Mouse (Mus musculus): ENCODE results near the gene Fbxl12. TPM values are rescaled to one million over a fixed set of nuclear protein-coding genes. Genes with fewer than 3 reads are reported as not detected.

Gene Fbxl12
- polyA plus RNA-seq, 1 experiment from 2014 or later, result 14.1 TPM

GRCm38 (mm10) chr9:20631332-20631731, 13.2 kb downstream of the Fbxl12 start:
- Histone ChIP-seq H3K4me2 (ENCODE audit: low read depth, severe bottlenecking) (no peak overlapping the region), H3K9ac (ENCODE audit: low read length) (no peak overlapping the region), H3K4me3 (ENCODE audit: low read depth, low read length) (no peak overlapping the region), H3K4me1 (ENCODE audit: control insufficient read depth, insufficient read depth, low read length) (no peaks in the 10 kb centered on the region), H3K36me3 (ENCODE audit: control insufficient read depth, insufficient read depth, low read length) (no peaks in the 10 kb centered on the region; the same call in 1 of the 2 replicates), H3K9me3 (ENCODE audit: control insufficient read depth, low read length) (no peaks in the 10 kb centered on the region), H3K27me3 (ENCODE audit: control insufficient read depth, insufficient read depth, low read length) (no peaks in the 10 kb centered on the region), H3K27ac (replicated peaks; ENCODE audit: low read depth, low read length) (no peak overlapping the region)
- ATAC-seq (ENCODE audit: insufficient number of reproducible peaks, low FRiP score, low TSS enrichment, low read depth) (no peak), DNase-seq (ENCODE audit: low spot score) (no peak)
- WGBS, result 95% methylated on average over 2 of the region's 2 CpGs

GRCm38 (mm10) chr9:20616685-20617084, 27.9 kb downstream of the Fbxl12 start:
- no peak overlapping the region for H3K4me3 ChIP-seq (ENCODE audit: low read depth, low read length)
- ATAC-seq (ENCODE audit: insufficient number of reproducible peaks, low FRiP score, low TSS enrichment, low read depth) (no peak), DNase-seq (ENCODE audit: low spot score) (no peak)
- H3K9me3 ChIP-seq (ENCODE audit: control insufficient read depth, low read length), result no peaks in the 10 kb centered on the region
- H3K9ac ChIP-seq (ENCODE audit: low read length), result no peak overlapping the region
- H3K27me3 ChIP-seq (ENCODE audit: control insufficient read depth, insufficient read depth, low read length), result no peaks in the 10 kb centered on the region
- no peaks in the 10 kb centered on the region for H3K4me1 ChIP-seq (ENCODE audit: control insufficient read depth, insufficient read depth, low read length)
- no peaks in the 10 kb centered on the region for H3K36me3 ChIP-seq (ENCODE audit: control insufficient read depth, insufficient read depth, low read length)
- H3K27ac ChIP-seq (replicated peaks; ENCODE audit: low read depth, low read length), result no peak overlapping the region
- no peak overlapping the region for H3K4me2 ChIP-seq (ENCODE audit: low read depth, severe bottlenecking)
- 94% methylated on average over 2 of the region's 2 CpGs for WGBS

GRCm38 (mm10) chr9:20611976-20612375, 32.6 kb downstream of the Fbxl12 start:
- no peak for ATAC-seq (ENCODE audit: insufficient number of reproducible peaks, low FRiP score, low TSS enrichment, low read depth)
- 87% methylated on average over 5 of the region's 5 CpGs for WGBS
- no peak overlapping the region for H3K4me2 ChIP-seq (ENCODE audit: low read depth, severe bottlenecking)

DNA sequence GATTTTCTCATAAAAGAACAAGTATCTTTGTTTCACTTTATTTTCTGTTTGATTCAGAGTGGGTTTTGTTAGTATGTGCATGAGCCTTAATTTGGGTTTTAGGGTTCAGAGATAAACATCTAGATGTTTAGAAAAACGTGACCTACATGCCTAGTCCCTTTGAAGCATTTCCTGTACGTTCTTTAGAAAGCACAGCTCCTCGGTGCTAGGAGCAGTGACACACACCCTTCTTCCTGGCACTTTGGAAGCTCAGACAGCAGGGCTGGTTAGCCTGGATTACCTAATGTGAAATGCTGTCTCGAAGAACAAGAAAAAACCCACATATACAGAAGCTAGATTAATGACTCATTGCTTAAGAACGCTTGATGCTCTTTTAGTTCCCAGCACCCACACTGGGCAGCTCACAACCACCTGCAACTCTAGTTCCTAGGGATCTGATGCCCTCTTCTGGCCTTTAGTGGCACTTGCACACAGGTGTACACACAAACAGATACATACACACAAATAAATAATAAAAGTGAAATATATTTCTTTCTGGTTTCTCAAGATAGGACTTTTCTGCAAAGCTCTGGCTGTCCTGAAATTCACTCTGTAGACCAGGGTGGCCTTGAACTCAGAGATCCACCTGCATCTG, 34.6 kb downstream of the Fbxl12 start:
- Histone ChIP-seq H3K4me2 (ENCODE audit: low read depth, severe bottlenecking) (no peak overlapping the region), H3K36me3 (ENCODE audit: control insufficient read depth, insufficient read depth, low read length) (no peaks in the 10 kb centered on the region), H3K9me3 (ENCODE audit: control insufficient read depth, low read length) (peaks cover 4% of the 10 kb centered on the region; the same call in 1 of the 2 replicates), H3K4me1 (ENCODE audit: control insufficient read depth, insufficient read depth, low read length) (no peaks in the 10 kb centered on the region), H3K27ac (replicated peaks; ENCODE audit: low read depth, low read length) (no peak overlapping the region), H3K4me3 (ENCODE audit: low read depth, low read length) (no peak overlapping the region), H3K27me3 (ENCODE audit: control insufficient read depth, insufficient read depth, low read length) (no peaks in the 10 kb centered on the region), H3K9ac (ENCODE audit: low read length) (no peak overlapping the region)
- DNase-seq (ENCODE audit: low spot score) (no peak), ATAC-seq (ENCODE audit: insufficient number of reproducible peaks, low FRiP score, low TSS enrichment, low read depth) (no peak)
- 86% methylated on average over 5 of the region's 5 CpGs for WGBS

More at GRCm38 (mm10) chr9:20611976-20612375, 32.6 kb downstream of the Fbxl12 start:
- Histone ChIP-seq H3K9ac (ENCODE audit: low read length) (no peak overlapping the region), H3K4me3 (ENCODE audit: low read depth, low read length) (no peak overlapping the region), H3K27me3 (ENCODE audit: control insufficient read depth, insufficient read depth, low read length) (no peaks in the 10 kb centered on the region), H3K27ac (replicated peaks; ENCODE audit: low read depth, low read length) (no peak overlapping the region), H3K4me1 (ENCODE audit: control insufficient read depth, insufficient read depth, low read length) (no peaks in the 10 kb centered on the region), H3K9me3 (ENCODE audit: control insufficient read depth, low read length) (peaks cover 4% of the 10 kb centered on the region; the same call in 1 of the 2 replicates), H3K36me3 (ENCODE audit: control insufficient read depth, insufficient read depth, low read length) (no peaks in the 10 kb centered on the region)
- no peak for DNase-seq (ENCODE audit: low spot score)

DNA sequence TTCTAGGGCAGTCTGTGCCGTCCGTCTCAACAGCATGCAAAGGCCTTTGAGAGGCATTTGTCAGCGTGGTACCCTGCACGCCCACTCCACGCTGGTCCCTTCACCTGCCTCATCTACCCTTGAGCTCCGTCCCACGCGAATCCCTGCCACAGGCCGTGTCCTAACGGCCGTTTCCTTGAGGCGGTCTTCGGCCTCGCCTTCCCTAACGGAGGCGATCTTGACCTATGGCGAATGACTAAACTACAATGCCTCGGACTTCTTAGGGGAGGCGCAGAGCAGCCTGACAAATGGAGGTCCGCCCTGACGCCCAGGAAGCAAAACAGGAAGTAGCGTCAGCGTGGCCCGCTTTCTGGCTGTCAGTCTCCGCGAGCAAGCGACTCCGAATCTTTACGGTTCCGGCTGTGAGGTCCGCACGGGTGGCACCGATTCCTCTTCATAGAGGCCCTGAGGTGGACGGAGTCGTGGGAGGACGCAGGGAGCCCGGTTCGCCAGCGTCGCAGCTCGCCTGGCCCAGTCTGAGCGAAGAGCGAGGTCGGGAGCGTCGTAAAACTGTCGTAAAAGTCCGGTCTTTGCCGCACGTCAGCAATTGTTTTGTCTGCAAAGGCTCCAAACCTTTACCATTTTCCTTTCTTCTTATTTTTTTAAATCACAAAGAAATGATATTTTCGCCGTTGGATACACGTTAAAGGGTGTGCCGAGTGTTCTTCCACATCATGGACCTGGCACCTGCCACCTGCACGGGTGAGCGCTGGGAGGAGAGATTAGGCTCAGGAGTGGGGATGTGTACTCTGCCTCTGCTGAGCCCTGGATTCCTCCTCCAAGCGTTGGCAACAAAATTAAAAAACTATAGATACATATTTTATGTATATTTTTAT, 37.2 kb downstream of the Fbxl12 start:
- WGBS, result under 1% methylated on average over 57 of the region's 57 CpGs
- peak; percentile 89 for DNase-seq (ENCODE audit: low spot score)
- H3K4me3 ChIP-seq (ENCODE audit: low read depth, low read length), result peak overlapping the region; percentile 65
- H3K27me3 ChIP-seq (ENCODE audit: control insufficient read depth, insufficient read depth, low read length), result no peaks in the 10 kb centered on the region
- peak overlapping the region; percentile 83 for H3K9ac ChIP-seq (ENCODE audit: low read length)
- peaks cover 4% of the 10 kb centered on the region; the same call in 1 of the 2 replicates for H3K9me3 ChIP-seq (ENCODE audit: control insufficient read depth, low read length)
- no peaks in the 10 kb centered on the region for H3K36me3 ChIP-seq (ENCODE audit: control insufficient read depth, insufficient read depth, low read length)
- no peaks in the 10 kb centered on the region for H3K4me1 ChIP-seq (ENCODE audit: control insufficient read depth, insufficient read depth, low read length)
- ATAC-seq (ENCODE audit: insufficient number of reproducible peaks, low FRiP score, low TSS enrichment, low read depth), result peak; percentile 84
- peak overlapping the region; percentile 67 for H3K4me2 ChIP-seq (ENCODE audit: low read depth, severe bottlenecking)
- H3K27ac ChIP-seq (replicated peaks; ENCODE audit: low read depth, low read length), result peak overlapping the region; percentile 82

GRCm38 (mm10) chr9:20606269-20606668, 38.3 kb downstream of the Fbxl12 start:
- H3K4me1 ChIP-seq (ENCODE audit: control insufficient read depth, insufficient read depth, low read length), result no peaks in the 10 kb centered on the region
- peaks cover 4% of the 10 kb centered on the region; the same call in 1 of the 2 replicates for H3K9me3 ChIP-seq (ENCODE audit: control insufficient read depth, low read length)
- no peak for DNase-seq (ENCODE audit: low spot score)
- WGBS, result 100% methylated on average over 1 of the region's 1 CpGs
- no peak overlapping the region; the same call in 1 of the 2 replicates for H3K4me3 ChIP-seq (ENCODE audit: low read depth, low read length)
- peak overlapping the region; percentile 67; the same call in 1 of the 2 replicates for H3K4me2 ChIP-seq (ENCODE audit: low read depth, severe bottlenecking)
- no peak for ATAC-seq (ENCODE audit: insufficient number of reproducible peaks, low FRiP score, low TSS enrichment, low read depth)
- no peaks in the 10 kb centered on the region for H3K36me3 ChIP-seq (ENCODE audit: control insufficient read depth, insufficient read depth, low read length)
- H3K9ac ChIP-seq (ENCODE audit: low read length), result no peak overlapping the region
- H3K27me3 ChIP-seq (ENCODE audit: control insufficient read depth, insufficient read depth, low read length), result no peaks in the 10 kb centered on the region
- no peak overlapping the region for H3K27ac ChIP-seq (replicated peaks; ENCODE audit: low read depth, low read length)

GRCm38 (mm10) chr9:20601270-20601669, 43.3 kb downstream of the Fbxl12 start:
- 79% methylated on average over 6 of the region's 6 CpGs for WGBS
- ATAC-seq (ENCODE audit: insufficient number of reproducible peaks, low FRiP score, low TSS enrichment, low read depth) (no peak), DNase-seq (ENCODE audit: low spot score) (no peak)
- H3K4me1 ChIP-seq (ENCODE audit: control insufficient read depth, insufficient read depth, low read length), result no peaks in the 10 kb centered on the region
- H3K4me3 ChIP-seq (ENCODE audit: low read depth, low read length), result no peak overlapping the region
- no peak overlapping the region for H3K4me2 ChIP-seq (ENCODE audit: low read depth, severe bottlenecking)
- no peaks in the 10 kb centered on the region for H3K27me3 ChIP-seq (ENCODE audit: control insufficient read depth, insufficient read depth, low read length)
- no peak overlapping the region for H3K27ac ChIP-seq (replicated peaks; ENCODE audit: low read depth, low read length)
- H3K9ac ChIP-seq (ENCODE audit: low read length), result no peak overlapping the region
- no peaks in the 10 kb centered on the region for H3K36me3 ChIP-seq (ENCODE audit: control insufficient read depth, insufficient read depth, low read length)
- no peaks in the 10 kb centered on the region for H3K9me3 ChIP-seq (ENCODE audit: control insufficient read depth, low read length)

- WGBS, result under 1% methylated on average over 29 of the region's 30 CpGs
- H3K27ac ChIP-seq (replicated peaks; ENCODE audit: low read depth, low read length), result peak within 1 kb of the TSS; percentile 79
- DNase-seq (ENCODE audit: low spot score), result peak; percentile 98
- H3K4me1 ChIP-seq (ENCODE audit: control insufficient read depth, insufficient read depth, low read length), result no peaks in the 10 kb centered on the region
- H3K4me2 ChIP-seq (ENCODE audit: low read depth, severe bottlenecking), result peak within 1 kb of the TSS; percentile 45
- no peaks in the 10 kb centered on the region for H3K27me3 ChIP-seq (ENCODE audit: control insufficient read depth, insufficient read depth, low read length)
- ATAC-seq (ENCODE audit: insufficient number of reproducible peaks, low FRiP score, low TSS enrichment, low read depth), result peak; percentile 97
- peak within 1 kb of the TSS; percentile 71 for H3K9ac ChIP-seq (ENCODE audit: low read length)
- H3K9me3 ChIP-seq (ENCODE audit: control insufficient read depth, low read length), result no peaks in the 10 kb centered on the region
- peak within 1 kb of the TSS; percentile 60 for H3K4me3 ChIP-seq (ENCODE audit: low read depth, low read length)
- no peaks in the 10 kb centered on the region; the same call in 1 of the 2 replicates for H3K36me3 ChIP-seq (ENCODE audit: control insufficient read depth, insufficient read depth, low read length)
Observed at GRCm38 (mm10) chr9:20581175-20581634, 63.4 kb downstream of the Fbxl12 start, which contains the start of gene Zfp846. TSS of gene Zfp846 (plus strand) at chr9:20581291.

All from limb, embryonic 11.5 days (tissue).